Mouse (Mus musculus): ENCODE results near the gene Rasgrf2. TPM values are rescaled to one million over a fixed set of nuclear protein-coding genes. Genes with fewer than 3 reads are reported as not detected.

The Rasgrf2 gene
- polyA plus RNA-seq, 1 experiment from 2014 or later: not detected

DNA sequence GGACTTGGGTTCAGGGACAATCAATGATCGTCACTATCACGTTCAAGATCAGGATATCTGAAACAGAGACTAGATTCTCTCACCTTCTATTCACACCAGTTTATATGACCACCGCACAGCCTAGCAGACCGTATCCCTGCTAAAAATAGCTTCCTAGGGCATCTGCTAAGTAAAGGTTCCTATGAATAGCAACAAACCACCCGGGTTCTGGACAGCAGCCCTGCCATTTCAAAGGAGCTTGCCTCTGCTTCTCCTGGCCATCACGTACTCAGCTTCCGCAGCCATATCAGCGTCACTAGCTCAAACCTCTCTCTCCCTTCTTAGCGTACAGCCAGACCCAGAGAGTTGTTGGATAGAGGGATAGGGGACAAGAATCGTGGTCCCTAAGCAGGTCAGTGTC, 254.1 kb downstream of the Rasgrf2 start:
- Histone ChIP-seq H3K27ac (no peak overlapping the region), H3K36me3 (no peaks in the 10 kb centered on the region), H3K9me3 (no peaks in the 10 kb centered on the region), H3K4me3 (replicated peaks) (no peak overlapping the region), H3K9ac (replicated peaks) (no peak overlapping the region), H3K27me3 (no peaks in the 10 kb centered on the region), H3K4me1 (replicated peaks) (no peaks in the 10 kb centered on the region), H3K4me2 (no peak overlapping the region)
- no peak for ATAC-seq (ENCODE audit: insufficient number of reproducible peaks, insufficient read depth, low FRiP score, low TSS enrichment, low read depth)
- 85% methylated on average over 10 of the region's 10 CpGs for WGBS

DNA sequence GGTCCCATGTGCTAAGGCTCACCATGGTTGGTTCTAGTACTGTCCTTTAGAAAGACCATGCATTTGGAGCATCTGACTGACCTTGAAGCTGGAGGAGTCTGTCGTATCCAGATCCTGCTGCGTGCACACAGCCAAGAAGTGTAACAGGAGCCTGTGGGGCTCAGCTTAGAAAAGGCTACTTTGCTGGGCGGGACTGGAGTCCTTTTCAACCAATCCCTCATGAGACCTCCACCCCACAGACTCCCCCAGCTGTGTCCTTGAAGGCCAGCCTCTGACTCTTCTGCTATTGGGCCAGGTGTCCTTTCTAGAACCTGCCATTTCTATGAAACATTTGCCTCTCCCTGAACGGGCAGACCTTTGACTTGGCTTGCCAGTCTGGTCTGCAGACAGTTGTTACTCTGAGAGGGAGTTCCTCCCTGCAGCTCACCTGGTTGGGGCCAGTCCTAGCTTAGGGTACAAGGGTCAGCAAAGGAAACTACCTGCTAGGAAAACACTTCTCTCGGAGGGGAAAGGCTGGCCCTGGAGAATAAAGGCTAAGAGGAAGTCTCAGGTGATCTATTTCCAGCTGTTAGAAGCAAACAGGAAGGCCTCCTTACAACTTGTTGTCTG, 254.6 kb downstream of the Rasgrf2 start, which contains the start of gene Ckmt2:
TSS of gene Ckmt2 (minus strand) at position 145 of the 609 bp plus-strand sequence.
- H3K27me3 ChIP-seq: no peaks in the 10 kb centered on the region
- ATAC-seq (ENCODE audit: insufficient number of reproducible peaks, insufficient read depth, low FRiP score, low TSS enrichment, low read depth): no peak
- H3K4me1 ChIP-seq (replicated peaks): no peaks in the 10 kb centered on the region
- no peaks in the 10 kb centered on the region for H3K9me3 ChIP-seq
- H3K27ac ChIP-seq: no peak within 1 kb of the TSS
- no peak within 1 kb of the TSS for H3K9ac ChIP-seq (replicated peaks)
- H3K36me3 ChIP-seq: no peaks in the 10 kb centered on the region
- WGBS: 73% methylated on average over 5 of the region's 5 CpGs
- no peak within 1 kb of the TSS for H3K4me2 ChIP-seq
- H3K4me3 ChIP-seq (replicated peaks): no peak within 1 kb of the TSS

DNA sequence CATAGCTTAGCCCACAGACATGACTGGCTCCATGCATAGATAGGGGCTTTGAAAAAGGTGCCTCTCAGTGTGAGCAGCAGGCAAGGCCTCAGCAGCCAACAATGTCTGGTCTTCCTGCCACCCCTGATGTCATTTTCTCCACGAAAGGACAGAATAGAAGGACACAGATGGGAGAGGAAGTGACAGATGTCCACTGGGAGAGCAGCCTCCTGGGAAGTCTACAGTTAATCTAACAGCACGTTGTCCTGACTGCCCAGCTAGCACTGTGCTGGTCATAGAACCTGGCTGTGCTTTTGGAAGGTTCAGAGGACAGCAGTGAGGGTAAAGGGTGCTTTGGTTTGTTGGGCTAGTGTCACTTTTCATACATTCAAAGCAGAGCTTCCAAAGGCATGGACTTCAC, 255.9 kb downstream of the Rasgrf2 start:
- Histone ChIP-seq H3K4me3 (replicated peaks) (no peak overlapping the region), H3K9me3 (no peaks in the 10 kb centered on the region), H3K4me2 (no peak overlapping the region), H3K27me3 (no peaks in the 10 kb centered on the region), H3K27ac (no peak overlapping the region), H3K9ac (replicated peaks) (no peak overlapping the region), H3K36me3 (no peaks in the 10 kb centered on the region), H3K4me1 (replicated peaks) (no peaks in the 10 kb centered on the region)
- 55% methylated on average over 2 of the region's 2 CpGs for WGBS
- no peak for ATAC-seq (ENCODE audit: insufficient number of reproducible peaks, insufficient read depth, low FRiP score, low TSS enrichment, low read depth)

DNA sequence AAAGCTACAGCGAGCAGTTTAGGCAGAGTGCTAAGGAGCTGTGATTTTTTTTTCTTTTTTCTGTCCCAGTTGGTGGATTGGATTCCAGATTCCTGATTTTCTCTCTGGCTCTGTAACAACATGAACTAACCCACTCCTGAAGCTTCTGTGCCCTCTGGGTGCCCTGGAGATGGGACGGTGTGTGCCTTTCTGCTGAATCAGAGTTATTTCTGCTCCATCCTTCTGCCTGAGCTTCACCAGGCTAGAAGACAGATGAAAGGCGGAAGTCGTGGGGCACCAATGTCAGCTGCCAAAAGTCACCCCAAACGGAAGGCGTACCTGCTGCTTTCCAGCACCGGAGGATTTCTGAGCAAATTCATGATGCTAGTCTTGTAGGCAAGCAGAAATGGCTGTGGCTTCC, 256.9 kb downstream of the Rasgrf2 start:
- no peaks in the 10 kb centered on the region for H3K4me1 ChIP-seq (replicated peaks)
- H3K36me3 ChIP-seq: no peaks in the 10 kb centered on the region
- no peaks in the 10 kb centered on the region for H3K9me3 ChIP-seq
- no peak overlapping the region for H3K9ac ChIP-seq (replicated peaks)
- H3K4me2 ChIP-seq: no peak overlapping the region
- H3K27me3 ChIP-seq: no peaks in the 10 kb centered on the region
- no peak for ATAC-seq (ENCODE audit: insufficient number of reproducible peaks, insufficient read depth, low FRiP score, low TSS enrichment, low read depth)
- peak overlapping the region; percentile 25; the same call in 1 of the 2 replicates for H3K27ac ChIP-seq
- 73% methylated on average over 7 of the region's 7 CpGs for WGBS
- no peak overlapping the region for H3K4me3 ChIP-seq (replicated peaks)

DNA sequence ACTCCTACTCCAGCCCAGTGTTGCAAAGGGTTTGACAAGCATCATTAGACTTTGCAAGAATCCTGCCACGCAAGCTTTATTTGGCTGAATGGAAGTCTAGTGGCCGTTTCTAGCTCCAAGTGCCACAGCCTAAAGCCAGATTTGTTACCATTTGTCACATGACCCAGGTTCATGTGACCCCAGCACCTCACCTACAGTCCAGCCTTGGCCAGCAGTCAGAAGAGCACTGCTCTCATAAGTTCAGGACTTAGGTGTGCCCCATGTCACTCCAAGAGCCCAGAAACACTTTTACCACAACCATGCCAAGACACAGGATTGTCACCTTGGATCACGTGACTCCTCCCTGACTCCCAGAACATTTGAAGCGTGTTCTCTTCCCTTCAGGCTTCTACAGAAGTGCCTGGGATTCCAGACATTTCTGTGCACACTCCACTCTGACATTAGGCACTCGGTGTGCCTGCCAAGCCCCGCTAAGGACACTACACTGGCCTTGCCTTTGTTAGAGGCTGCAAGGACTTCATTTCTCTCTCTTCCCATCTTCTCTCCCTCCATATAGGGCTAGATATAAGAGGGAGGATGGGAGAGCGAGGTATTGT, 257.6 kb downstream of the Rasgrf2 start:
- Histone ChIP-seq H3K4me3 (replicated peaks) (no peak overlapping the region), H3K4me1 (replicated peaks) (no peaks in the 10 kb centered on the region), H3K9me3 (no peaks in the 10 kb centered on the region), H3K9ac (replicated peaks) (no peak overlapping the region), H3K36me3 (no peaks in the 10 kb centered on the region), H3K27me3 (no peaks in the 10 kb centered on the region), H3K4me2 (no peak overlapping the region), H3K27ac (peak overlapping the region; percentile 25; the same call in 1 of the 2 replicates)
- 0 out of 2 replicates have a peak, but pooled peaks have one; percentile 56 for ATAC-seq (ENCODE audit: insufficient number of reproducible peaks, insufficient read depth, low FRiP score, low TSS enrichment, low read depth)
- 79% methylated on average over 7 of the region's 7 CpGs for WGBS

DNA sequence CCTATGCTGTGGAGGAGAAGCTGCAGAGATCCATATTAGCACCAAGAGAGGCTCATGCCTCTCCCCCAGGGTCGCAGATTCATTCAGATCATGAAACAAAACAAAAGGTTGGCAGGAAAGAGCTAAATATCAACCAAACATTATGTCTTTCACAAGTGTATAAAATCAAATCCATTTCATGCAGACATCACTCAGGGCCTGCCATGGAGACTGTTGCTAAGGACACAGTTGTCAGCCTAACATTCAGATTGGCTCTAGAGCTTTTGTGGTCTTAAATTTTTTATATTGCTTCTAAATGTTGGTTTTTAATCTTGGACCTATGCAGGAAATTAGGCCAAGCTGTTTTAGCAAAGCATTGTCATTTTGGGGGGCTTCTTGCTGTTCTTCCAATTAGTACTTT, 262.9 kb downstream of the Rasgrf2 start:
- no peaks in the 10 kb centered on the region for H3K4me1 ChIP-seq (replicated peaks)
- H3K9me3 ChIP-seq: no peaks in the 10 kb centered on the region
- H3K27ac ChIP-seq: no peak overlapping the region
- H3K9ac ChIP-seq (replicated peaks): no peak overlapping the region
- no peak overlapping the region for H3K4me3 ChIP-seq (replicated peaks)
- no peak for ATAC-seq (ENCODE audit: insufficient number of reproducible peaks, insufficient read depth, low FRiP score, low TSS enrichment, low read depth)
- 75% methylated on average over 1 of the region's 1 CpGs for WGBS
- H3K27me3 ChIP-seq: no peaks in the 10 kb centered on the region
- H3K4me2 ChIP-seq: no peak overlapping the region
- H3K36me3 ChIP-seq: no peaks in the 10 kb centered on the region

DNA sequence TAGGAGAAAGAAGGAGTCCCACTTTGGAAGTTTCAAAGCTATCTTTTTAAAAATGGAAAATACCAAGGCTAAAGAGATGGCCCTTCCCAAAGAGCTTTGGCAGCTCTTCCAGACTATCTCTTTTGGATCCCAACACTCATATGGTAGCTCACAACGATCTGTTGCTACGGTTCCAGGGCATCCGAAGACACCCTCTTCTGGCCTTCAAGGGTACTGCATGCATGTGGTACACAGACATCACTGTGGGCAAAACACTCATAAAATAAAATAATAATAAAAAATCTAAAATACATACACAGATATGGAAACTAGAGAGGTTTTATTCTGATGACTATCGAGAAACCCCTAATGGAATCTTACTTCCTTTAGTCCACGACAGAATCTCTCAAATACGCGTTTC, 272.6 kb downstream of the Rasgrf2 start:
- Histone ChIP-seq H3K4me3 (replicated peaks) (no peak overlapping the region), H3K9ac (replicated peaks) (no peak overlapping the region), H3K27ac (no peak overlapping the region), H3K27me3 (no peaks in the 10 kb centered on the region), H3K4me2 (no peak overlapping the region), H3K4me1 (replicated peaks) (no peaks in the 10 kb centered on the region), H3K36me3 (no peaks in the 10 kb centered on the region), H3K9me3 (no peaks in the 10 kb centered on the region)
- no peak for ATAC-seq (ENCODE audit: insufficient number of reproducible peaks, insufficient read depth, low FRiP score, low TSS enrichment, low read depth)
- WGBS: 79% methylated on average over 7 of the region's 7 CpGs

DNA sequence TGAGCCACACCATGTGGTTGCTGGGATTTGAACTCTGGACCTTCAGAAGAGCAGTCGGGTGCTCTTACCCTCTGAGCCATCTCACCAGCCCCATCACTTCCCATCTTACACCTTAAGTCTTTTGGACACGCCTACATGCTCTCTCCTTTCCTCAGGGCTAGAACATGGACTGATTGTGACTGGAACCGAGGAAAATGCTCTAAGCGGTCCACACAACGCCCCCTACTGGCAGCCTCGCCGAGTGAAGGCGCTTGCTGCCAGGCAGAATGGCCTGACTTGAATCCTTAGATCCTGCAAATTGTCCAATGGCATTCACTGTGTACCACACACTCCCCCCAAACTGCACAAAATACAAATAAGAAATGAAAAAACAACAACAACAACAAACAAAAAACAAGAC, 274.0 kb downstream of the Rasgrf2 start:
- no peaks in the 10 kb centered on the region for H3K4me1 ChIP-seq (replicated peaks)
- no peak overlapping the region for H3K4me2 ChIP-seq
- H3K9me3 ChIP-seq: no peaks in the 10 kb centered on the region
- H3K27ac ChIP-seq: no peak overlapping the region
- 61% methylated on average over 8 of the region's 8 CpGs for WGBS
- H3K9ac ChIP-seq (replicated peaks): no peak overlapping the region
- H3K36me3 ChIP-seq: no peaks in the 10 kb centered on the region
- no peak overlapping the region for H3K4me3 ChIP-seq (replicated peaks)
- no peaks in the 10 kb centered on the region for H3K27me3 ChIP-seq
- no peak for ATAC-seq (ENCODE audit: insufficient number of reproducible peaks, insufficient read depth, low FRiP score, low TSS enrichment, low read depth)

DNA sequence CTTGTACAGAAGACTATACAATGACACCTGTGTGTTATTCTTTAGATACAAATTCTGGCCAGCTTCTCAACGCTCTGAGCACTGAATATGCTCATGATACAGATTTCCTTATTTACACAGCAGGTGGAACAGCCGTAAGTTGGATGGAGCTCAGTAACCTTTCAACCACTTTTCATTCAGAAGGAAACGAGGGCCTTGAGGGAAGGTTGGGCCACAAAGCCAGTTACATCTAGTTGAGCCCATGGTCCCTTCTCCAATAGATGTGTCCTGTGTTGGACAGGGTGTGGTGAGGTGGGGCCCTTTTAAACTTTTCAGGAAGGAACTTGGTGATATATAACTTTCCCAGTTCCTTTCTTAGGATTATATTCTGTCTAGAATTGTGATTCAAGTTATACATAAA, 277.0 kb downstream of the Rasgrf2 start:
- H3K27me3 ChIP-seq: no peaks in the 10 kb centered on the region

More for the DNA sequence above, 277.0 kb downstream of the Rasgrf2 start:
- Histone ChIP-seq H3K4me3 (replicated peaks) (no peak overlapping the region), H3K36me3 (no peaks in the 10 kb centered on the region), H3K4me1 (replicated peaks) (no peaks in the 10 kb centered on the region), H3K9ac (replicated peaks) (no peak overlapping the region), H3K27ac (no peak overlapping the region), H3K9me3 (no peaks in the 10 kb centered on the region), H3K4me2 (no peak overlapping the region)
- WGBS: 85% methylated on average over 3 of the region's 3 CpGs
- ATAC-seq (ENCODE audit: insufficient number of reproducible peaks, insufficient read depth, low FRiP score, low TSS enrichment, low read depth): no peak

Other genes starting within 250 kb of the Rasgrf2 start
- 1.5 and 2.6 TPM in 2 replicates for gene Gm20379, start 174.3 kb upstream of the Rasgrf2 start, polyA plus RNA-seq (2016; fragmentation: Nextera tagmentation; extraction: Ambion mirVana)
- 20.7 and 21.9 TPM in 2 replicates for gene Dhfr, start 223.1 kb upstream of the Rasgrf2 start, polyA plus RNA-seq (2016; fragmentation: Nextera tagmentation; extraction: Ambion mirVana)
- gene Msh3, start 223.3 kb upstream of the Rasgrf2 start, polyA plus RNA-seq (2016; fragmentation: Nextera tagmentation; extraction: Ambion mirVana): 42.7 and 43.8 TPM in 2 replicates